In the genomic region with DNA sequence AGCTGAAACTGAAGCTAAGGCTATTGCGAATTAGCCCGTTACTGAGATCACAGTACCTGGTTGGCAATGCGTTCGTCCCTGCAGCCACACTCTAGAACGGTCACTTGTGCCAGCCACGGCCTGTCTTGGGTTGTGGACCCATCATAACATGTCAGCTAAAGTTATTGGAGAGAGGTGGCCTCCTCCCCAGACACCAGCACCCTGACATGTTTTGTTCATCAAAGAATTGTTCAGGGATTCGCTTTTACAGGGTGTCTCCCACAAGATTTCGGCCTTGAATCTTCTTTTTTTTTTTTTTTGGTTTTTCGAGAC, we compare ENCODE assay signal across 8 mouse cellular contexts. TPM values are rescaled to one million over a fixed set of nuclear protein-coding genes. Genes with fewer than 3 reads are reported as not detected.
DNase-seq lines count a peak whose midpoint lies in the region; ATAC-seq and TF ChIP-seq lines count a peak whose summit lies in the region.

No protein-coding gene starts in this region.

- peak overlapping the region; percentile 71 for H3K4me3 ChIP-seq in layer of hippocampus, adult 2 months
- H3K4me3 ChIP-seq in embryonic facial prominence, embryonic 11.5 days (ENCODE audit: low read depth, low read length) = peak overlapping the region; percentile 73

- no peaks in the 10 kb centered on the region for H3K9me3 ChIP-seq in embryonic facial prominence, embryonic 11.5 days (replicated peaks; ENCODE audit: control insufficient read depth, low read length)

- peak overlapping the region; percentile 94 for H3K27ac ChIP-seq in layer of hippocampus, adult 2 months
- H3K27ac ChIP-seq in embryonic facial prominence, embryonic 11.5 days (replicated peaks; ENCODE audit: low read depth, low read length) = no peak overlapping the region

- H3K36me3 ChIP-seq in embryonic facial prominence, embryonic 11.5 days (replicated peaks; ENCODE audit: control insufficient read depth, insufficient read depth, low read depth, low read length) = no peaks in the 10 kb centered on the region; the same call in 1 of the 2 replicates

- whole genome bisulfite sequencing in embryonic facial prominence, embryonic 11.5 days = 61% methylated on average over 9 of the region's 9 CpGs

- ATAC-seq in embryonic facial prominence, embryonic 11.5 days (replicated peaks; ENCODE audit: insufficient number of reproducible peaks, low FRiP score, low TSS enrichment, low read depth) = no peak
- peak; percentile 20 for ATAC-seq in inflammation-experienced regulatory T-cells, adult 6 months
- ATAC-seq in monocyte, adult 5-6 weeks (replicated peaks; ENCODE audit: insufficient number of reproducible peaks, low FRiP score, low TSS enrichment, poor library complexity, severe bottlenecking) = 0 out of 2 replicates have a peak, but pooled peaks have one; percentile 3

- DNase-seq in layer of hippocampus, adult 2 months (ENCODE audit: low spot score in 2 of 2) = no peak
- no peak for DNase-seq in layer of hippocampus, adult 11-12 months (ENCODE audit: low spot score)
- no peak for DNase-seq in embryonic facial prominence, embryonic 11.5 days (ENCODE audit: low spot score)
- DNase-seq in left cerebral cortex, adult 8-10 months (ENCODE audit: low spot score in 2 of 2) = no peak
- no peak for DNase-seq in urinary bladder, postnatal 25 days (ENCODE audit: low spot score)
- DNase-seq in thymus, postnatal 36 days = no peak

- no peaks in the 10 kb centered on the region for H3K4me1 ChIP-seq in embryonic facial prominence, embryonic 11.5 days (ENCODE audit: control insufficient read depth, insufficient read depth, low read length)

- TF ChIP-seq CTCF in layer of hippocampus, adult 2 months (conservative IDR thresholded peaks at IDR 0.05) = no peak

- no peak overlapping the region for H3K9ac ChIP-seq in embryonic facial prominence, embryonic 11.5 days (replicated peaks; ENCODE audit: low read length)

- peaks cover 2% of the 10 kb centered on the region; the same call in 1 of the 2 replicates for H3K27me3 ChIP-seq in embryonic facial prominence, embryonic 11.5 days (ENCODE audit: control insufficient read depth, insufficient read depth, low read length)

- H3K4me2 ChIP-seq in embryonic facial prominence, embryonic 11.5 days (ENCODE audit: low read depth, low read length) = peak overlapping the region; percentile 68

RNA-seq across cellular contexts. Expression of a gene that starts 0.3 kb away (rescaled TPM):
- 10 to 100 TPM; 58.3 to 60.8 TPM for total RNA-seq in layer of hippocampus, adult 2 months (2021)
- 104 and 110 TPM in 2 replicates for polyA plus RNA-seq in embryonic facial prominence, embryonic 11.5 days (2014; fragmentation: Nextera tagmentation; extraction: Ambion mirVana)
- polyA plus RNA-seq in inflammation-experienced regulatory T-cells, adult 6 months (2017; shearing (Covaris generic)) = 100 to 1,000 TPM; 122 to 144 (median 132) TPM
- 80.6 to 110 TPM (median 103 TPM) in 3 replicates for total RNA-seq in monocyte, adult 5-6 weeks (2017)
- total RNA-seq in left cerebral cortex, adult 8-10 months (2022) = 10 to 100 TPM; 53.2 to 61.1 (median 58.7) TPM

RNA-seq across cellular contexts. Expression of a gene that starts 10.8 kb away (rescaled TPM):
- total RNA-seq in layer of hippocampus, adult 2 months (2021) = 10 to 100 TPM; 18.0 to 19.4 TPM
- polyA plus RNA-seq in embryonic facial prominence, embryonic 11.5 days (2014; fragmentation: Nextera tagmentation; extraction: Ambion mirVana) = 47.3 and 52.3 TPM in 2 replicates
- polyA plus RNA-seq in inflammation-experienced regulatory T-cells, adult 6 months (2017; shearing (Covaris generic)) = 10 to 100 TPM; 23.2 to 37.0 (median 28.4) TPM
- total RNA-seq in monocyte, adult 5-6 weeks (2017) = 9.8 to 16.1 TPM (median 13.7 TPM) in 3 replicates
- 10 to 100 TPM; 18.1 to 22.0 (median 19.1) TPM for total RNA-seq in left cerebral cortex, adult 8-10 months (2022)

RNA-seq across cellular contexts. Expression of a gene that starts 39.2 kb away (rescaled TPM):
- 10 to 100 TPM; 47.1 to 58.0 TPM for total RNA-seq in layer of hippocampus, adult 2 months (2021)
- 46.1 and 47.2 TPM in 2 replicates for polyA plus RNA-seq in embryonic facial prominence, embryonic 11.5 days (2014; fragmentation: Nextera tagmentation; extraction: Ambion mirVana)
- 10 to 100 TPM; 39.5 to 49.3 (median 40.2) TPM for polyA plus RNA-seq in inflammation-experienced regulatory T-cells, adult 6 months (2017; shearing (Covaris generic))
- 156 to 180 TPM (median 161 TPM) in 3 replicates for total RNA-seq in monocyte, adult 5-6 weeks (2017)
- total RNA-seq in left cerebral cortex, adult 8-10 months (2022) = 10 to 100 TPM; 39.6 to 46.5 (median 44.0) TPM

RNA-seq across cellular contexts. Expression of a gene that starts 45.7 kb away (rescaled TPM):
- total RNA-seq in layer of hippocampus, adult 2 months (2021) = under 1 TPM; 0.15 to 0.31 TPM
- polyA plus RNA-seq in embryonic facial prominence, embryonic 11.5 days (2014; fragmentation: Nextera tagmentation; extraction: Ambion mirVana) = 0.10 TPM in 1 of 2 replicates, not detected in the other
- polyA plus RNA-seq in inflammation-experienced regulatory T-cells, adult 6 months (2017; shearing (Covaris generic)) = under 1 TPM in 1 of 3 experiments, not detected in 2; 0.10 TPM
- not detected in 3 replicates for total RNA-seq in monocyte, adult 5-6 weeks (2017)
- under 1 TPM; 0.17 to 0.59 (median 0.44) TPM for total RNA-seq in left cerebral cortex, adult 8-10 months (2022)

RNA-seq across cellular contexts. Expression of a gene that starts 56.5 kb away (rescaled TPM):
- total RNA-seq in layer of hippocampus, adult 2 months (2021) = 1 to 10 TPM; 1.6 to 2.2 TPM
- 0.22 and 0.59 TPM in 2 replicates for polyA plus RNA-seq in embryonic facial prominence, embryonic 11.5 days (2014; fragmentation: Nextera tagmentation; extraction: Ambion mirVana)
- polyA plus RNA-seq in inflammation-experienced regulatory T-cells, adult 6 months (2017; shearing (Covaris generic)) = not detected
- total RNA-seq in monocyte, adult 5-6 weeks (2017) = not detected in 3 replicates
- total RNA-seq in left cerebral cortex, adult 8-10 months (2022) = 1 to 10 TPM; 2.9 to 3.8 (median 3.1) TPM
